In genomic region chr19:20558952-20559351, GRCm38 (mm10) we compare ENCODE assay signal across 12 mouse cellular contexts.
DNase-seq lines count a peak whose midpoint lies in the region; ATAC-seq lines count a peak whose summit lies in the region.
"Had no signal": no experiment of that assay in that cellular context is flagged by ENCODE, and none has a peak within 500 bp of the region (broad histone marks: within the 10 kb centered on the region; RNA-seq: fewer than 3 reads in every experiment).

No protein-coding gene starts in this region.

- peak; percentile 18 for DNase-seq in urinary bladder, postnatal 14 days (ENCODE audit: low spot score)
- no peak for DNase-seq in urinary bladder, postnatal 10 days (ENCODE audit: low spot score)
- DNase-seq in adrenal gland, postnatal 36 days, result peak; percentile 39 to 61
- peak; percentile 74 for DNase-seq in large intestine, adult 2 months (ENCODE audit: low read depth, low spot score)
- no peak for DNase-seq in forebrain, embryonic 14.5 days (ENCODE audit: low spot score)
- DNase-seq in kidney, adult 11 months, result no peak
- DNase-seq: heart, postnatal 14 days; right cerebral cortex, postnatal 25 days; thymus, postnatal 14 days had no signal

- no peaks in the 10 kb centered on the region for H3K9me3 ChIP-seq in forebrain, embryonic 14.5 days (replicated peaks; ENCODE audit: control insufficient read depth, low read length)
- no peaks in the 10 kb centered on the region for H3K9me3 ChIP-seq in forebrain, embryonic 12.5 days
- H3K9me3 ChIP-seq: megakaryocyte, embryonic 14.5 days; neural tube, embryonic 13.5 days had no signal

- H3K4me3 ChIP-seq in forebrain, embryonic 14.5 days (ENCODE audit: low read depth, low read length), result no peak overlapping the region
- H3K4me3 ChIP-seq in forebrain, embryonic 12.5 days (replicated peaks), result no peak overlapping the region
- H3K4me3 ChIP-seq: megakaryocyte, embryonic 14.5 days; neural tube, embryonic 13.5 days had no signal

- no peak overlapping the region for H3K4me2 ChIP-seq in forebrain, embryonic 14.5 days (ENCODE audit: low read length)
- no peak overlapping the region for H3K4me2 ChIP-seq in forebrain, embryonic 12.5 days
- H3K4me2 ChIP-seq: neural tube, embryonic 13.5 days had no signal

- H3K27me3 ChIP-seq in forebrain, embryonic 14.5 days (replicated peaks; ENCODE audit: control insufficient read depth, insufficient read depth, low read length), result no peaks in the 10 kb centered on the region
- H3K27me3 ChIP-seq in forebrain, embryonic 12.5 days, result no peaks in the 10 kb centered on the region
- H3K27me3 ChIP-seq: megakaryocyte, embryonic 14.5 days; neural tube, embryonic 13.5 days had no signal

- ATAC-seq in forebrain, embryonic 14.5 days, result no peak
- no peak for ATAC-seq in forebrain, embryonic 12.5 days (ENCODE audit: low FRiP score)

- WGBS in large intestine, adult 2 months, result 25% methylated on average over 3 of the region's 3 CpGs
- 80% methylated on average over 3 of the region's 3 CpGs for WGBS in forebrain, embryonic 14.5 days
- 83% methylated on average over 3 of the region's 3 CpGs for WGBS in forebrain, embryonic 12.5 days

- H3K9ac ChIP-seq in forebrain, embryonic 14.5 days (ENCODE audit: low read length), result no peak overlapping the region
- no peak overlapping the region for H3K9ac ChIP-seq in forebrain, embryonic 12.5 days
- H3K9ac ChIP-seq: neural tube, embryonic 13.5 days had no signal

- H3K36me3 ChIP-seq in forebrain, embryonic 14.5 days (ENCODE audit: control insufficient read depth, insufficient read depth, low read length), result no peaks in the 10 kb centered on the region
- no peaks in the 10 kb centered on the region for H3K36me3 ChIP-seq in forebrain, embryonic 12.5 days (replicated peaks)
- H3K36me3 ChIP-seq: neural tube, embryonic 13.5 days had no signal

- no peaks in the 10 kb centered on the region for H3K4me1 ChIP-seq in forebrain, embryonic 14.5 days (ENCODE audit: control insufficient read depth, insufficient read depth, low read length)
- no peaks in the 10 kb centered on the region for H3K4me1 ChIP-seq in forebrain, embryonic 12.5 days
- H3K4me1 ChIP-seq: neural tube, embryonic 13.5 days had no signal

- no peak overlapping the region for H3K27ac ChIP-seq in forebrain, embryonic 14.5 days (ENCODE audit: low read depth, low read length)
- no peak overlapping the region for H3K27ac ChIP-seq in forebrain, embryonic 12.5 days
- H3K27ac ChIP-seq: neural tube, embryonic 13.5 days had no signal

Comparison
In these comparisons a context has a peak if more than half of its experiments do, and no peak if none do; other contexts are left out.
1. DNase-seq: peak in urinary bladder, postnatal 14 days (single experiment), adrenal gland, postnatal 36 days (2 of 2) and large intestine, adult 2 months (single experiment); none in urinary bladder, postnatal 10 days (single experiment), forebrain, embryonic 14.5 days (single experiment) and kidney, adult 11 months (single experiment).